Mouse (Mus musculus) thymus, adult 2 months (tissue): Measurements from ENCODE around the gene Ube2d3.

Source experiments
- CTCF ChIP-seq: fragments of 200-500 bp; IDR thresholded peaks from 2 replicates; pipeline ENCODE4 v1.5.1; 2012; ENCODE audit warnings: mild to moderate bottlenecking, control low read depth, low read length, moderate library complexity, borderline replicate concordance; ENCODE audit not compliant: control insufficient read depth, poor library complexity, insufficient read depth; ENCODE audit errors: extremely low read depth
- POLR2A ChIP-seq: fragments of 200-500 bp; IDR thresholded peaks from 2 replicates; pipeline ENCODE4 v1.6.1; 2012; ENCODE audit warnings: mild to moderate bottlenecking, low read length, control low read depth, moderate library complexity; ENCODE audit not compliant: control insufficient read depth, poor library complexity, insufficient read depth; ENCODE audit errors: extremely low read depth

DNA sequence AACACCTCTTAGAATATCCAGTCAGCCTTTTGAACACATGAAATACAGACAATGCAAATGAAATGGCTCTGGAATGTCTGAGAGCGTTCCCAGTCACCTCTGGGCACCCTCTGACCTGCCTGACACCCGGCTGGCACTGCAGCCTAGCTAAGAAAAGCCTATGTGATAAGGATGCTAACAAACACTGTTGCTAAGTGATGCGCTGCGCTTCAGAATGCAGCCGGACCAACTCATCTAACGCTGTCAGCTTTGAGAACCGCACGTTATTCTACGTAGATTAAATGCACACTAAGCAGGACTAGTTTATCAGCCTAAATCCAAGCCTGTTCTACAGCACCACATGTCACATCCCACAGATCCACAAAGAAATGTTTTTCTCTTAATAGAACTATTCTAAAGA lies 26.1 kb upstream of the Ube2d3 start:
- TF ChIP-seq POLR2A (no peak), CTCF (no peak)
